Mouse (Mus musculus) forebrain, embryonic 16.5 days (tissue): ENCODE results near the gene Zbed3. TPM values are rescaled to one million over a fixed set of nuclear protein-coding genes. Genes with fewer than 3 reads are reported as not detected.
"Not testable (repeated sequence)": the region's sequence is repeated elsewhere in the genome, so short reads cannot be mapped to it uniquely, and the experiment has no call there.

Experiments used
- ATAC-seq: fragments of 200-750 bp; cut with Nextera tagmentation; 2 replicates; pipeline ENCODE4 v1.8.0; 2017; ENCODE audit warnings: mild to moderate bottlenecking, moderate library complexity
- H3K27ac ChIP-seq: fragments of 300-500 bp; sonication (generic); 2 replicates; pipeline ENCODE4 v1.5.1; 2014; ENCODE audit warnings: low read length, control low read depth
- H3K27me3 ChIP-seq: fragments of 300-500 bp; sonication (generic); replicated peaks from 2 replicates; pipeline ENCODE4 v1.6.1; 2014; ENCODE audit warnings: low read length; ENCODE audit not compliant: control insufficient read depth, insufficient read depth
- H3K36me3 ChIP-seq: fragments of 300-500 bp; sonication (generic); 2 replicates; pipeline ENCODE4 v1.6.1; 2014; ENCODE audit not compliant: control insufficient read depth, insufficient read depth
- H3K4me1 ChIP-seq: fragments of 300-500 bp; sonication (generic); replicated peaks from 2 replicates; pipeline ENCODE4 v1.6.1; 2014; ENCODE audit warnings: low read length; ENCODE audit not compliant: control insufficient read depth, insufficient read depth
- H3K4me2 ChIP-seq: fragments of 300-500 bp; sonication (generic); 2 replicates; pipeline ENCODE4 v1.6.1; 2014; ENCODE audit warnings: mild to moderate bottlenecking, low read length, control low read depth
- H3K4me3 ChIP-seq: fragments of 300-500 bp; sonication (generic); replicated peaks from 2 replicates; pipeline ENCODE4 v1.5.1; 2014; ENCODE audit warnings: mild to moderate bottlenecking, low read length, control low read depth
- H3K9ac ChIP-seq: fragments of 300-500 bp; sonication (generic); replicated peaks from 2 replicates; pipeline ENCODE4 v1.6.1; 2014; ENCODE audit warnings: low read depth, low read length, control low read depth
- H3K9me3 ChIP-seq: fragments of 300-500 bp; sonication (generic); 2 replicates; pipeline ENCODE4 v1.6.1; 2016; ENCODE audit warnings: low read length; ENCODE audit not compliant: control insufficient read depth
- WGBS: fragments of 180-500 bp; shearing (Covaris S2); extraction: QIAGEN DNeasy Blood & Tissue Kit; methylation state at CpG from one replicate; pipeline ENCODE4 v1.1.7; 2014; 5-methylcytosine and 5-hydroxymethylcytosine counted together
- polyA plus RNA-seq: library from polyadenylated mRNA; unstranded; fragments of >200 nt; fragmentation: Nextera tagmentation; extraction: Ambion mirVana; gene quantifications from 2 replicates; pipeline ENCODE4 v1.2.1, GENCODE M21; 2015

Zbed3 gene
- polyA plus RNA-seq, 1 experiment from 2014 or later, result 35.5 TPM

GRCm38 (mm10) chr13:95358223-95358622, 34.8 kb downstream of the Zbed3 start:
- ATAC-seq, result no peak
- Histone ChIP-seq H3K27ac (no peak overlapping the region), H3K4me1 (no peaks in the 10 kb centered on the region), H3K4me2 (no peak overlapping the region), H3K9me3 (no peaks in the 10 kb centered on the region), H3K9ac (no peak overlapping the region), H3K27me3 (no peaks in the 10 kb centered on the region), H3K36me3 (peaks cover 40% of the 10 kb centered on the region), H3K4me3 (no peak overlapping the region)
- 90% methylated on average over 2 of the region's 2 CpGs for WGBS

GRCm38 (mm10) chr13:95363440-95363839, 40.0 kb downstream of the Zbed3 start:
- Histone ChIP-seq H3K9ac (no peak overlapping the region), H3K4me2 (no peak overlapping the region), H3K4me1 (no peaks in the 10 kb centered on the region), H3K27me3 (no peaks in the 10 kb centered on the region), H3K4me3 (no peak overlapping the region), H3K27ac (no peak overlapping the region), H3K9me3 (no peaks in the 10 kb centered on the region), H3K36me3 (peaks cover 34% of the 10 kb centered on the region)
- no peak for ATAC-seq
- WGBS, result 88% methylated on average over 4 of the region's 4 CpGs

GRCm38 (mm10) chr13:95366356-95366755, 42.9 kb downstream of the Zbed3 start:
- no peak overlapping the region for H3K9ac ChIP-seq
- no peaks in the 10 kb centered on the region for H3K4me1 ChIP-seq
- ATAC-seq, result no peak
- no peak overlapping the region for H3K27ac ChIP-seq
- H3K36me3 ChIP-seq, result peaks cover 54% of the 10 kb centered on the region
- H3K9me3 ChIP-seq, result no peaks in the 10 kb centered on the region
- H3K4me2 ChIP-seq, result no peak overlapping the region
- H3K4me3 ChIP-seq, result no peak overlapping the region
- WGBS, result 97% methylated on average over 8 of the region's 8 CpGs
- H3K27me3 ChIP-seq, result no peaks in the 10 kb centered on the region

GRCm38 (mm10) chr13:95374701-95375553, 51.5 kb downstream of the Zbed3 start, which contains the start of gene Aggf1:
Gene Aggf1, minus strand, starts transcription at chr13:95375352.
- Histone ChIP-seq H3K9ac (peak within 1 kb of the TSS; percentile 86), H3K27ac (peak within 1 kb of the TSS; percentile 75), H3K4me2 (peak within 1 kb of the TSS; percentile 87), H3K4me1 (peaks cover 16% of the 10 kb centered on the region), H3K27me3 (no peaks in the 10 kb centered on the region), H3K4me3 (peak within 1 kb of the TSS; percentile 84), H3K36me3 (peaks cover 11% of the 10 kb centered on the region), H3K9me3 (no peaks in the 10 kb centered on the region)
- peak; percentile 99 for ATAC-seq
- under 1% methylated on average over 85 of the region's 86 CpGs for WGBS

- H3K4me1 ChIP-seq, result peaks cover 16% of the 10 kb centered on the region
- H3K4me2 ChIP-seq, result peak overlapping the region; percentile 64
- H3K9ac ChIP-seq, result peak overlapping the region; percentile 86
- no peaks in the 10 kb centered on the region for H3K9me3 ChIP-seq
- 26% methylated on average over 6 of the region's 6 CpGs for WGBS
- peaks cover 5% of the 10 kb centered on the region for H3K36me3 ChIP-seq
- H3K4me3 ChIP-seq, result peak overlapping the region; percentile 84
- H3K27ac ChIP-seq, result peak overlapping the region; percentile 75
- peak; percentile 49 for ATAC-seq
- no peaks in the 10 kb centered on the region for H3K27me3 ChIP-seq
Observed at GRCm38 (mm10) chr13:95375554-95375914, 52.1 kb downstream of the Zbed3 start.

- H3K4me3 ChIP-seq, H3K27me3 ChIP-seq, H3K9ac ChIP-seq, H3K9me3 ChIP-seq, ATAC-seq, H3K27ac ChIP-seq, H3K4me2 ChIP-seq, H3K36me3 ChIP-seq: not testable (repeated sequence)
- peaks cover 16% of the 10 kb centered on the region for H3K4me1 ChIP-seq
- WGBS, result 97% methylated on average over 11 of the region's 11 CpGs
Observed at GRCm38 (mm10) chr13:95376689-95377289, 53.4 kb downstream of the Zbed3 start.

GRCm38 (mm10) chr13:95378696-95379095, 55.3 kb downstream of the Zbed3 start:
- Histone ChIP-seq H3K9ac (no peak overlapping the region), H3K27me3 (no peaks in the 10 kb centered on the region), H3K4me3 (no peak overlapping the region), H3K9me3 (no peaks in the 10 kb centered on the region), H3K4me1 (peaks cover 8% of the 10 kb centered on the region), H3K36me3 (no peaks in the 10 kb centered on the region), H3K27ac (no peak overlapping the region), H3K4me2 (no peak overlapping the region)
- WGBS, result 90% methylated on average over 3 of the region's 3 CpGs
- ATAC-seq, result no peak

GRCm38 (mm10) chr13:95382418-95382817, 59.0 kb downstream of the Zbed3 start:
- no peak for ATAC-seq
- H3K4me2 ChIP-seq, result no peak overlapping the region
- no peak overlapping the region for H3K9ac ChIP-seq
- 86% methylated on average over 5 of the region's 5 CpGs for WGBS
- no peaks in the 10 kb centered on the region for H3K27me3 ChIP-seq
- no peak overlapping the region for H3K27ac ChIP-seq
- H3K4me3 ChIP-seq, result no peak overlapping the region
- H3K36me3 ChIP-seq, result no peaks in the 10 kb centered on the region
- H3K9me3 ChIP-seq, result no peaks in the 10 kb centered on the region
- H3K4me1 ChIP-seq, result no peaks in the 10 kb centered on the region
